ENCODE assay signal across 9 mouse cellular contexts in the genomic region with DNA sequence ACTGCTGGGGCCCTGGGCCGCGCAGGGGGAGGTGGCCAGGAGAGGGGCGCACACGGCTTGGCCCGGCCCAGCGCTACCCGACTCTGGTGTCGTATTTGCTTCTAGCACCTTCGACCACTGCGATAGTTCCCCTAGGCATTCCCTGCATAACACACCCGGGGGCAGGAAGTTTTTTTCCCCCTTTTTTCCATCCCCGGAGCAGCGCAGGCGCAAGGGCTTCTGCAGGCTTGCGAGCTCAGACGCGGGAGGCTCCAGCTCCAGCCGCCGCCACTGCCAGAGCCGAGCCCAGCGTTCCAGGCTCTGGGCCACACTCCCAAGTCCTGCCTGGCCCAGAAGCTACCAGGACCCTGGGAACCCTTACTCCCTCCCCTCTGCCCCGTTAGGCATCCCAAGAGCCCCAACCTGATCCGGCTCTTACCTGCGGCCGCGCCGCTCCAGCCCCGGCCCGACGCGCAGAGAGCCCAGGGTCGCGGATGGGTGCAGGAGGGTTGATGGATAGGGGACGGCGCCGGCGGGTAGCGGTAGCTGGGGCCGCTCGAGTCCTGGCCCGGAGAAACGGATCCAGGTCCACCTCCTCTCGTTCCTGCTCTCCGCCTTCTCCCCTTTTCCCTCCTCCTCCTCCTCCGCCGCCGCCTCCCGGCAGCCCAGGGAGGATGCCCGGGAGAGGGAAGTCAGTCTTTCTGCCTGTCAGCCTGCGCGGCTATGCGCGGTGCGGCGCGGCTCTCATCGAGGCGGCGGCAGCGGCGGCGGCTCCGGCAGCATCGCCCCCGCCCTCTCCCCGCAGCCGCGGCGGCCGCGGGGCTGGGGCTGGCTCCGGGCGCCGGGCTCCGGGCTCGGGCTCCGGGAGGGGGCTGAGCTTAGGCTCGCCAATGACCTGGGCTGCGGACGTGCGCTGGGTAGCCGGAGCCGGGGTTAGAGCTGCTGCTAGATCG. TPM values are rescaled to one million over a fixed set of nuclear protein-coding genes. Genes with fewer than 3 reads are reported as not detected.
DNase-seq lines count a peak whose midpoint lies in the region; ATAC-seq and TF ChIP-seq lines count a peak whose summit lies in the region.
"Had no signal": no experiment of that assay in that cellular context is flagged by ENCODE, and none has a peak within 500 bp of the region (broad histone marks: within the 10 kb centered on the region; RNA-seq: fewer than 3 reads in every experiment).

No protein-coding gene starts in this region.

- TF ChIP-seq CTCF in heart, adult 2 months (IDR thresholded peaks at IDR 0.05): no peak
- TF ChIP-seq CTCF in brain, embryonic 14.5 days (IDR thresholded peaks at IDR 0.05; ENCODE audit: borderline replicate concordance, extremely low read depth, insufficient read depth, insufficient read length): no peak

- intact Hi-C loops in heart, adult 2 months (cut with DNase I): loop anchor here (2.0 kb wide), 1 partner anchor 36 kb away; no protein-coding TSS in a partner anchor

- no peaks in the 10 kb centered on the region for H3K4me1 ChIP-seq in heart, adult 2 months (ENCODE audit: control insufficient read depth, insufficient read depth, low read length)
- H3K4me1 ChIP-seq in forebrain, embryonic 13.5 days: peaks cover 26% of the 10 kb centered on the region
- peaks cover 14% of the 10 kb centered on the region for H3K4me1 ChIP-seq in hindbrain, embryonic 14.5 days (replicated peaks; ENCODE audit: control insufficient read depth, insufficient read depth, low read length)
- peaks cover 20% of the 10 kb centered on the region for H3K4me1 ChIP-seq in limb, embryonic 12.5 days (replicated peaks)
- H3K4me1 ChIP-seq in neural tube, embryonic 11.5 days (ENCODE audit: control insufficient read depth, insufficient read depth, low read length): peaks cover 4% of the 10 kb centered on the region; the same call in 1 of the 2 replicates

- H3K9ac ChIP-seq in heart, adult 2 months (ENCODE audit: low read depth, low read length): peak overlapping the region; percentile 67
- H3K9ac ChIP-seq in forebrain, embryonic 13.5 days: peak overlapping the region; percentile 93
- peak overlapping the region; percentile 96 for H3K9ac ChIP-seq in hindbrain, embryonic 14.5 days
- peak overlapping the region; percentile 86 for H3K9ac ChIP-seq in limb, embryonic 12.5 days (replicated peaks)
- H3K9ac ChIP-seq in neural tube, embryonic 11.5 days (ENCODE audit: low read length): peak overlapping the region; percentile 84

- no peaks in the 10 kb centered on the region for H3K9me3 ChIP-seq in forebrain, embryonic 13.5 days (replicated peaks)
- H3K9me3 ChIP-seq in hindbrain, embryonic 14.5 days (ENCODE audit: control insufficient read depth, low read length): no peaks in the 10 kb centered on the region
- H3K9me3 ChIP-seq in limb, embryonic 12.5 days: no peaks in the 10 kb centered on the region
- no peaks in the 10 kb centered on the region for H3K9me3 ChIP-seq in neural tube, embryonic 11.5 days (ENCODE audit: control insufficient read depth, low read length)

- peak overlapping the region; percentile 96 for H3K4me2 ChIP-seq in forebrain, embryonic 13.5 days
- peak overlapping the region; percentile 70 for H3K4me2 ChIP-seq in hindbrain, embryonic 14.5 days (replicated peaks)
- peak overlapping the region; percentile 98 for H3K4me2 ChIP-seq in limb, embryonic 12.5 days
- H3K4me2 ChIP-seq in neural tube, embryonic 11.5 days (ENCODE audit: low read depth): peak overlapping the region; percentile 99

- no peak overlapping the region for H3K27ac ChIP-seq in heart, adult 2 months
- H3K27ac ChIP-seq in forebrain, embryonic 13.5 days: peak overlapping the region; percentile 94
- peak overlapping the region; percentile 95 for H3K27ac ChIP-seq in hindbrain, embryonic 14.5 days
- peak overlapping the region; percentile 83 for H3K27ac ChIP-seq in limb, embryonic 12.5 days
- H3K27ac ChIP-seq in neural tube, embryonic 11.5 days (ENCODE audit: low read depth, low read length): peak overlapping the region; percentile 83

- TF ChIP-seq EP300 in heart, adult 2 months (IDR thresholded peaks at IDR 0.05; ENCODE audit: insufficient read depth, low read depth, low read length): no peak

- H3K36me3 ChIP-seq in heart, adult 2 months (ENCODE audit: control insufficient read depth, insufficient read depth, low read length): no peaks in the 10 kb centered on the region
- no peaks in the 10 kb centered on the region for H3K36me3 ChIP-seq in forebrain, embryonic 13.5 days (ENCODE audit: poor library complexity, severe bottlenecking)
- no peaks in the 10 kb centered on the region for H3K36me3 ChIP-seq in hindbrain, embryonic 14.5 days (replicated peaks; ENCODE audit: control insufficient read depth, insufficient read depth)
- no peaks in the 10 kb centered on the region for H3K36me3 ChIP-seq in limb, embryonic 12.5 days
- H3K36me3 ChIP-seq in neural tube, embryonic 11.5 days (ENCODE audit: control insufficient read depth, insufficient read depth, low read length): no peaks in the 10 kb centered on the region

- peaks cover 18% of the 10 kb centered on the region for H3K27me3 ChIP-seq in heart, adult 2 months (ENCODE audit: control insufficient read depth, insufficient read depth, low read length)
- H3K27me3 ChIP-seq in forebrain, embryonic 13.5 days: peaks cover 18% of the 10 kb centered on the region; the same call in 1 of the 2 replicates
- no peaks in the 10 kb centered on the region for H3K27me3 ChIP-seq in hindbrain, embryonic 14.5 days (ENCODE audit: control insufficient read depth, insufficient read depth, low read length)
- peaks cover 15% of the 10 kb centered on the region for H3K27me3 ChIP-seq in limb, embryonic 12.5 days
- no peaks in the 10 kb centered on the region for H3K27me3 ChIP-seq in neural tube, embryonic 11.5 days (ENCODE audit: control insufficient read depth, insufficient read depth, low read length)

- H3K4me3 ChIP-seq in heart, adult 2 months: peak overlapping the region; percentile 52
- peak overlapping the region; percentile 87 for H3K4me3 ChIP-seq in forebrain, embryonic 13.5 days
- peak overlapping the region; percentile 87 for H3K4me3 ChIP-seq in hindbrain, embryonic 14.5 days (replicated peaks; ENCODE audit: low read length)
- peak overlapping the region; percentile 84 for H3K4me3 ChIP-seq in limb, embryonic 12.5 days (replicated peaks)
- peak overlapping the region; percentile 85 for H3K4me3 ChIP-seq in neural tube, embryonic 11.5 days (ENCODE audit: low read depth, low read length)

- H3K79me2 ChIP-seq in heart, adult 2 months (replicated peaks; ENCODE audit: control insufficient read depth, insufficient read depth, low read length): no peaks in the 10 kb centered on the region

- under 1% methylated on average over 70 of the region's 84 CpGs for WGBS in heart, adult 2 months
- WGBS in forebrain, embryonic 13.5 days: under 1% methylated on average over 68 of the region's 84 CpGs
- WGBS in hindbrain, embryonic 14.5 days: under 1% methylated on average over 71 of the region's 84 CpGs
- WGBS in limb, embryonic 12.5 days: under 1% methylated on average over 83 of the region's 84 CpGs
- under 1% methylated on average over 64 of the region's 84 CpGs for WGBS in neural tube, embryonic 11.5 days

- ATAC-seq in forebrain, embryonic 13.5 days: peak; percentile 77
- ATAC-seq in hindbrain, embryonic 14.5 days (ENCODE audit: low FRiP score): peak; percentile 71
- ATAC-seq in limb, embryonic 12.5 days (ENCODE audit: insufficient number of reproducible peaks, insufficient read depth, low FRiP score, low TSS enrichment, low read depth): peak; percentile 63
- ATAC-seq in neural tube, embryonic 11.5 days (ENCODE audit: insufficient read depth, low FRiP score, low TSS enrichment): peak; percentile 64
- no peak for ATAC-seq in monocyte, adult 5-6 weeks (replicated peaks; ENCODE audit: insufficient number of reproducible peaks, low FRiP score, low TSS enrichment, poor library complexity, severe bottlenecking)

- no peak for TF ChIP-seq POLR2A in heart, adult 2 months (IDR thresholded peaks at IDR 0.05; ENCODE audit: insufficient read depth, low read depth, low read length)
- no peak for TF ChIP-seq POLR2A in brain, embryonic 14.5 days (IDR thresholded peaks at IDR 0.05; ENCODE audit: borderline replicate concordance, extremely low read depth, insufficient read depth, insufficient read length, poor library complexity, severe bottlenecking)

- DNase-seq in heart, adult 2 months: peak; percentile 17 to 41
- DNase-seq in heart, adult 9 months (ENCODE audit: low spot score in 2 of 2): no peak
- DNase-seq in brain, embryonic 14.5 days (ENCODE audit: low read depth): peak; percentile 75
- peak; percentile 49 for DNase-seq in hindbrain, embryonic 14.5 days (ENCODE audit: low spot score)
- peak; percentile 67 for DNase-seq in neural tube, embryonic 11.5 days (ENCODE audit: low spot score)

RNA-seq across cellular contexts. Expression of a gene that starts 0.5 kb away (rescaled TPM):
- total RNA-seq in heart, adult 2 months (2021): under 1 TPM; 0.41 to 0.42 TPM
- polyA plus RNA-seq in heart, adult 2 months (2012; rRNA removed): 0.47 and 0.57 TPM in 2 replicates
- 35.0 and 36.1 TPM in 2 replicates for polyA plus RNA-seq in brain, embryonic 14.5 days (2012; rRNA removed)
- 3.5 TPM in 2 replicates for polyA plus RNA-seq in forebrain, embryonic 13.5 days (2015; fragmentation: Nextera tagmentation; extraction: Ambion mirVana)
- polyA plus RNA-seq in hindbrain, embryonic 14.5 days (2014; fragmentation: Nextera tagmentation; extraction: Ambion mirVana): 8.7 and 9.2 TPM in 2 replicates
- 2.9 and 3.1 TPM in 2 replicates for polyA plus RNA-seq in limb, embryonic 12.5 days (2016; fragmentation: Nextera tagmentation; extraction: Ambion mirVana)
- 2.0 and 2.4 TPM in 2 replicates for polyA plus RNA-seq in neural tube, embryonic 11.5 days (2014; fragmentation: Nextera tagmentation; extraction: Ambion mirVana)
- not detected in 3 replicates for total RNA-seq in monocyte, adult 5-6 weeks (2017)
- polyA plus RNA-seq: C2C12 had no signal

Comparison
In these comparisons a context has a peak if more than half of its experiments do, and no peak if none do; other contexts are left out.
1. DNase-seq: peak in heart, adult 2 months (2 of 2), brain, embryonic 14.5 days (single experiment), hindbrain, embryonic 14.5 days (single experiment) and neural tube, embryonic 11.5 days (single experiment); none in heart, adult 9 months (0 of 2).
2. Peak in every context shown above with its lines, with median percentiles within 50 percentile points of each other: H3K4me3 ChIP-seq, H3K9ac ChIP-seq and H3K4me2 ChIP-seq.